Mouse (Mus musculus) forebrain, embryonic 16.5 days (tissue): ENCODE data around the gene Meltf. TPM values are rescaled to one million over a fixed set of nuclear protein-coding genes. Genes with fewer than 3 reads are reported as not detected.

ENCODE experiments used
- ATAC-seq: fragments of 200-750 bp; cut with Nextera tagmentation; 2 replicates; pipeline ENCODE4 v1.8.0; 2017; ENCODE audit warnings: mild to moderate bottlenecking, moderate library complexity
- H3K27ac ChIP-seq: fragments of 300-500 bp; sonication (generic); 2 replicates; pipeline ENCODE4 v1.5.1; 2014; ENCODE audit warnings: low read length, control low read depth
- H3K27me3 ChIP-seq: fragments of 300-500 bp; sonication (generic); replicated peaks from 2 replicates; pipeline ENCODE4 v1.6.1; 2014; ENCODE audit warnings: low read length; ENCODE audit not compliant: control insufficient read depth, insufficient read depth
- H3K36me3 ChIP-seq: fragments of 300-500 bp; sonication (generic); 2 replicates; pipeline ENCODE4 v1.6.1; 2014; ENCODE audit not compliant: control insufficient read depth, insufficient read depth
- H3K4me1 ChIP-seq: fragments of 300-500 bp; sonication (generic); replicated peaks from 2 replicates; pipeline ENCODE4 v1.6.1; 2014; ENCODE audit warnings: low read length; ENCODE audit not compliant: control insufficient read depth, insufficient read depth
- H3K4me2 ChIP-seq: fragments of 300-500 bp; sonication (generic); 2 replicates; pipeline ENCODE4 v1.6.1; 2014; ENCODE audit warnings: mild to moderate bottlenecking, low read length, control low read depth
- H3K4me3 ChIP-seq: fragments of 300-500 bp; sonication (generic); replicated peaks from 2 replicates; pipeline ENCODE4 v1.5.1; 2014; ENCODE audit warnings: mild to moderate bottlenecking, low read length, control low read depth
- H3K9ac ChIP-seq: fragments of 300-500 bp; sonication (generic); replicated peaks from 2 replicates; pipeline ENCODE4 v1.6.1; 2014; ENCODE audit warnings: low read depth, low read length, control low read depth
- H3K9me3 ChIP-seq: fragments of 300-500 bp; sonication (generic); 2 replicates; pipeline ENCODE4 v1.6.1; 2016; ENCODE audit warnings: low read length; ENCODE audit not compliant: control insufficient read depth
- WGBS: fragments of 180-500 bp; shearing (Covaris S2); extraction: QIAGEN DNeasy Blood & Tissue Kit; methylation state at CpG from one replicate; pipeline ENCODE4 v1.1.7; 2014; 5-methylcytosine and 5-hydroxymethylcytosine counted together
- polyA plus RNA-seq: library from polyadenylated mRNA; unstranded; fragments of >200 nt; fragmentation: Nextera tagmentation; extraction: Ambion mirVana; gene quantifications from 2 replicates; pipeline ENCODE4 v1.2.1, GENCODE M21; 2015

The Meltf gene
- polyA plus RNA-seq, 1 experiment from 2014 or later = 0.16 TPM

DNA sequence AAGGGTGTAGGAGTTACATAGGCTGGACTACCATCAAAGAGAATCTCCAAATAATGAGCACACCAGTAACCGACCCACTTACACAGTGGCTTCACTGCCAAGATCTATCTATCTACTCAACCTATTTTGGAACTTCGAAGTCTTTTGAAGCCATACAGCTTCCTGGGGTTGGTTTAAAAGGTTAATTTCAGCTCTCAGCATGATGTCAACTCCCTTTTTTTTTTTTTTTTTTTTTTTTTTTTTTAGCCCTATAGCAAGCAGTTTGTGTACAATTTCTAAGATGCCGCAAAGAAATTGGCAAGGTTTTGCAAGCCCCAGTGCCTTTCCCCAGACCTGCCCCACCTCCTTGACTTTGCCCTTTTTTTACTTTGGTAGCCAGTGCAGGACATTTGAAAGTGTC lies 13.4 kb upstream of the Meltf start:
- 35% methylated on average over 3 of the region's 3 CpGs for WGBS
- ATAC-seq = no peak
- Histone ChIP-seq H3K9ac (no peak overlapping the region), H3K4me1 (no peaks in the 10 kb centered on the region), H3K36me3 (peaks cover 16% of the 10 kb centered on the region), H3K27ac (no peak overlapping the region), H3K4me2 (no peak overlapping the region), H3K27me3 (no peaks in the 10 kb centered on the region), H3K9me3 (peaks cover 5% of the 10 kb centered on the region; the same call in 1 of the 2 replicates), H3K4me3 (no peak overlapping the region)

DNA sequence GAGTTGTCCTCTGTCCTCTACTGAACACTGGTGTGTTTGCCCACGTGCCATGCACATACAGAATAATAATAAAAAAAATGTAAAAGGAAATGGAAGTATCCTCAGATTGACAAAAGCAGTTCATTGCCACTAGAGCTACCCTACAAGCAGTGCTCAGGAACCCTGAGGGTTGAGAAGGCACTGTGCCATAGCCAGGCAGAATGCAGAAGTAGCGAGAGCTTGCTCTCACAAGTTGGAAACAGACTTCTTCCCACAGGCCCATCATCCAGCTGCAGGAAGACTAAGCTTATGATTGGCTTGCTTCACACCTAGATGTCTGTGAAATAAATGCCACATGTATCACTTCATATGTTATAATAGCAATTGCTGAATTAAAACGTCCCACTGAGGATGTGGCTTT lies 11.7 kb upstream of the Meltf start:
- 85% methylated on average over 3 of the region's 3 CpGs for WGBS
- Histone ChIP-seq H3K27me3 (no peaks in the 10 kb centered on the region), H3K4me2 (no peak overlapping the region), H3K36me3 (peaks cover 9% of the 10 kb centered on the region), H3K4me1 (no peaks in the 10 kb centered on the region), H3K9ac (no peak overlapping the region), H3K9me3 (no peaks in the 10 kb centered on the region), H3K27ac (no peak overlapping the region), H3K4me3 (no peak overlapping the region)
- no peak for ATAC-seq

DNA sequence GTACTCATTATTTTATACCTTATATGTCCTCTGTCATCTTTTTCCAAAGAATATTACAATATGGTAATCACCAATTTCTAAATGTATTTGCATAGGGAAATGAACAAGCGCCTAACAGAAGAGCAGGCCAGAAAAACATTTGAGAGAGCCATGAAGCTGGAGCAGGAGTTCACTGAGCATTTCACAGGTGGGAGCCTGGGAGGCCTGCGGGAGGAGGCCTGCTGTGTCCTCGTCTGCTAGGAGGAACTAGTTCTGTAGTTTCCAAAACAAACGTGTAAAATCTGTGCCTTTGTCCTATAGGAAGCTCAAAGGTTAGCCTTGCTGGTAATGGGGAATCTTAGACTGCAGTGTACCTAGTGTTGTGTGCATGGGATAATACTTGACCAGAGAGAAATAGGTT lies 10.9 kb upstream of the Meltf start:
- Histone ChIP-seq H3K27me3 (no peaks in the 10 kb centered on the region), H3K4me2 (no peak overlapping the region), H3K9me3 (no peaks in the 10 kb centered on the region), H3K27ac (no peak overlapping the region), H3K4me1 (no peaks in the 10 kb centered on the region), H3K4me3 (no peak overlapping the region), H3K36me3 (peaks cover 9% of the 10 kb centered on the region), H3K9ac (no peak overlapping the region)
- no peak for ATAC-seq
- 73% methylated on average over 4 of the region's 4 CpGs for WGBS

DNA sequence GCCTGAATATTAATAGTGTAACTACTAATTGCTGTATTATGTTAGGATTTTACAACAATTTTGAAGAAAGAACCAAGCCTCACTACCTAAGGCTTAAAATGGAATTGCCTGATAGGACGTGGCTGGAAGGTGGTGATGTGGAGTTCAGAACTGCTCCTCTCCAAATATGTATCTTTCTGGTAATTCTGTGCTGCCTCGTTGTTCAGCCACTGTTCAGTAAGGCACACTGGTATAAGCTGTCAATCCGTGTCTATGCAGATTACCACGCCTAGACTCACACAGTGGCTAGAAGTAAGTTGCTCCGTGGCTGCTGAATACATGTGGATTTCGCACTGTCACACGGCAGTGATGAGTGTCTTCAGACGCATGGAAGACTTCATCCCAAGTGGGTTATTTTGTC lies 4.9 kb upstream of the Meltf start:
- Histone ChIP-seq H3K4me3 (no peak overlapping the region), H3K36me3 (peaks cover 4% of the 10 kb centered on the region; the same call in 1 of the 2 replicates), H3K9me3 (no peaks in the 10 kb centered on the region), H3K27me3 (no peaks in the 10 kb centered on the region), H3K4me2 (no peak overlapping the region), H3K27ac (no peak overlapping the region), H3K4me1 (peaks cover 4% of the 10 kb centered on the region; the same call in 1 of the 2 replicates), H3K9ac (no peak overlapping the region)
- ATAC-seq = no peak
- WGBS = 92% methylated on average over 8 of the region's 8 CpGs

DNA sequence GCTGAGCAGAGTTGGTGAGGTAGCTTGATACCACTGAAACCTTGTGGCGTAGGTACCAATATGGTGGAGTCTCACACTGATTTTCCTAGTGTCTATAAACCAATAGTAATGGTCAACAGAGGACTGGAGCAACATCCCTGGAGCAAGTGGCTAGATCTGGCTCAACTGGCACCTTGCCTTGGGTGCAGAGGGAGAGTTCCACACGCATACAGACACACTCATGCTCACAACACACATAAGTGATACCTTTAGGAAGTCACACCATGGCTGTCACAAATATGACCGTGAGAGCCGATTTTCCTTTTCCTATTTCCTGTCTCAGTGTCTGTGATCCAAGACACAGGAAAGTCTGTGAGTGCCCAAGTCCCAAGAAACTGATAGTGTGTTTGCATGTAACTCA lies 3.2 kb upstream of the Meltf start:
- H3K9ac ChIP-seq = no peak overlapping the region
- H3K27ac ChIP-seq = no peak overlapping the region
- no peaks in the 10 kb centered on the region for H3K27me3 ChIP-seq
- no peak overlapping the region for H3K4me3 ChIP-seq
- WGBS = 96% methylated on average over 4 of the region's 4 CpGs
- H3K36me3 ChIP-seq = peaks cover 4% of the 10 kb centered on the region; the same call in 1 of the 2 replicates
- no peak for ATAC-seq
- peaks cover 4% of the 10 kb centered on the region; the same call in 1 of the 2 replicates for H3K4me1 ChIP-seq
- no peaks in the 10 kb centered on the region for H3K9me3 ChIP-seq
- no peak overlapping the region for H3K4me2 ChIP-seq

DNA sequence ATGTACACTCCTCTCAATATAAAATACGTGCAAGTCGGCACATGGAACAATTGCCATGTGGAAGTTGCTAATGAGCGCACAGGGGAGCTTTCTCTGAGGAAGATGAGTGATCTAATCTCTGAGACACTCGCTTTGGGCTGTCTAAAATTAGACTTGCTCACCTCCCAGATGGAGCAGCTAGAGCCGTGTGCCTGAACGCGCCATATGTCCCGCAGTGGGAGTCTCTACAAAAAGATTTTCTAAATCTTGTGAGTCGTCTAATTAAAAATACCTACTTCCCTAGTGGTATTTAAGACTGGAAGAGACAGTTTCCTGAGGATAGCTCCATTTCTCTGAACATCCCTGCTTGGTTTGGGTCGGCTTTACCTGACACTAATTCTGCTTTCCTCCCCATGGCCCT lies 2.2 kb upstream of the Meltf start:
- Histone ChIP-seq H3K4me2 (no peak overlapping the region), H3K9me3 (no peaks in the 10 kb centered on the region), H3K36me3 (peaks cover 4% of the 10 kb centered on the region; the same call in 1 of the 2 replicates), H3K27me3 (no peaks in the 10 kb centered on the region), H3K4me1 (peaks cover 4% of the 10 kb centered on the region; the same call in 1 of the 2 replicates), H3K9ac (no peak overlapping the region), H3K4me3 (no peak overlapping the region), H3K27ac (peak overlapping the region; percentile 68)
- 61% methylated on average over 10 of the region's 10 CpGs for WGBS
- peak; percentile 74 for ATAC-seq

DNA sequence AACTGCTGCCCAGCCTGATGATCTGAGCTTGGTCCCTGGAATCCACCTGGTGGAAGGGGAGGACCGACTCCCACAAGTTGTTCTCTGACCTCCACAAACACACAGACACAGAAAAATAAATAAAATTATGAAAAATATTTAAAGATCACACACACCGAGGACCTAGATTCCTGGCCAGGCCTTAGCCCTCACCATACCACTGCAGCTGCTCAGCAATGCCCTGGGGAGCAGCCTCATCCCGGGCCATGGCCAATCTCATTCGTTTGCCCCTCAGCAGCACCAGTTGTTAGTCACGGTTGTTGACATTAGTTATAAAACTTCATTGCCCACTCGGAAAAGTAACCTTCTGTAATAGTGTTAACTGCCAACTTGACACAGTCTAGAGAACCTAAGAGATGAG lies 558 bp upstream of the Meltf start:
- no peak overlapping the region for H3K4me2 ChIP-seq
- H3K4me1 ChIP-seq = peaks cover 4% of the 10 kb centered on the region; the same call in 1 of the 2 replicates
- H3K9me3 ChIP-seq = no peaks in the 10 kb centered on the region
- WGBS = 79% methylated on average over 6 of the region's 6 CpGs
- H3K4me3 ChIP-seq = no peak overlapping the region
- H3K27ac ChIP-seq = no peak overlapping the region
- no peak overlapping the region for H3K9ac ChIP-seq
- H3K27me3 ChIP-seq = no peaks in the 10 kb centered on the region
- peaks cover 2% of the 10 kb centered on the region; the same call in 1 of the 2 replicates for H3K36me3 ChIP-seq
- ATAC-seq = no peak

DNA sequence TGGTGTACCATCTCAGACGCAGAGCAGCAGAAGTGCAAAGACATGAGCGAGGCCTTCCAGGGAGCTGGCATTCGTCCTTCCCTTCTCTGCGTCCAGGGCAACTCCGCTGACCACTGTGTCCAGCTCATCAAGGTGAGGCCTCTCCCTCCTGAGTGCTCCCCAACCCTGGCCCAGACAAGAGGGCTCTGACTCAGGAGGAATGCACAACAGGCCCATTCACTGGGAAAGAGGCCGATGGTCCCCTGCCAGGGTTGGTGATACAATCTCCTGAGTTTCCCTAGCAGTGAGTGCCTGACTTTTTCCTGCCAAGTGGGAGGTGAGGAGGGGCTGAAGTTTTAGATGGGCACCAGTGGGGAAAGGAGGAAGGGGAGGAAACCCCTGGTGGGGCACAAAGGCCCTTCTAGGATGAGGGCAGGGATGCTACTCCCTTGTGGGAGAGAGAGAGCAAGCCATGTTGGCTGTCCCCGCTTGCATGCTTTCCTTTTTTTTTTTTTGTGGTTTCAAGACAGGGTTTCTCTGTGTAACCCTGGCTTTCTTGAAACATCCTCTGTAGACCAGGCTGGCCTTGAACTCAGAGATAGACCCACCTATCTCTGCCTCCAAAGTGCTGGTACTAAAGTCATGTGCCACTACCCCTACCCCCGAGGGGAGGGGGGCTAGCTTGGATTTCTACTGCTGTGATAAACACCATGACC lies 1.7 kb downstream of the Meltf start:
- Histone ChIP-seq H3K27ac (no peak overlapping the region), H3K4me2 (no peak overlapping the region), H3K27me3 (no peaks in the 10 kb centered on the region), H3K4me3 (no peak overlapping the region), H3K9me3 (no peaks in the 10 kb centered on the region), H3K36me3 (no peaks in the 10 kb centered on the region), H3K9ac (no peak overlapping the region), H3K4me1 (peaks cover 4% of the 10 kb centered on the region; the same call in 1 of the 2 replicates)
- ATAC-seq = no peak
- 76% methylated on average over 8 of the region's 8 CpGs for WGBS

DNA sequence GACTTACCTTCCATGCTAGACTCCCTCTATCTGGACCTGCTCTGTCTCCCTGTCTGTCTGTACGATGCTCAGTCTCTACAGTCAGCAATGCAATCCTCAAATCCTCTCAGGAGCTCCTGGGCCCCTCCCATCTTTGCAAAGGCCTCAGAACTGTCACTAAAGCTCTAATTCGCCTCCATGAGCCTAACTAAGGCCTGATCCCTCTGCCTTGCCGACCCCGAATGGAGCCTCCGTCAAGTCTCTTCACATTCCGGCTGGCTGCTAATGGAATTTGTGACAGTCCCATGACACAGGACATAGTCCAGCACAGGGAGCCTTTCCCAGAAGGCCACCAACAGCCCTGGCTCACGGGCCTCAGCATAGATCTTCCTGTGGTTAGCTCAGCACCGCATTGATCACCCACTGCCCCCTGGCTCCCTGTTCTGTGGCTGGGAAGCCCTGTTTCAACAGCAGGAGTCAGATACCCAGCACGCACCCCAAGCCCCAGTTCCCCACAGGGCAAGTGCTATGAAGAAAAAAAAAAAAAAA lies 3.8 kb downstream of the Meltf start:
- no peaks in the 10 kb centered on the region for H3K9me3 ChIP-seq
- H3K36me3 ChIP-seq = no peaks in the 10 kb centered on the region
- H3K4me1 ChIP-seq = no peaks in the 10 kb centered on the region
- H3K4me2 ChIP-seq = no peak overlapping the region
- H3K4me3 ChIP-seq = no peak overlapping the region
- 57% methylated on average over 9 of the region's 9 CpGs for WGBS
- no peak overlapping the region for H3K9ac ChIP-seq
- H3K27me3 ChIP-seq = no peaks in the 10 kb centered on the region
- ATAC-seq = no peak
- H3K27ac ChIP-seq = no peak overlapping the region
